Mouse (Mus musculus): ENCODE data around the gene Opn3.

Gene Opn3

GRCm38 (mm10) chr1:175692246-175692996 lies at the start of gene Opn3, which contains the start of gene Chml:
TSS of gene Opn3 (minus strand) at chr1:175692776.
TSS of gene Chml (minus strand) at chr1:175692901.
- in situ Hi-C loops (cut with MboI; ENCODE audit: low pct_unique_long_range_greater_than_20kb in 1 of 2, low sequenced_read_pairs in 2 of 2, unreplicated experiment in 1 of 2): no loop called here

- in situ Hi-C loops (cut with MboI; ENCODE audit: low pct_unique_long_range_greater_than_20kb in 1 of 2, low sequenced_read_pairs in 2 of 2, unreplicated experiment in 1 of 2): no loop called here
These were observed 33.2 kb upstream of the Opn3 start for GRCm38 (mm10) chr1:175725771-175726170.

- in situ Hi-C loops (cut with MboI; ENCODE audit: low pct_unique_long_range_greater_than_20kb in 1 of 2, low sequenced_read_pairs in 2 of 2, unreplicated experiment in 1 of 2): no loop called here
These were observed 24.3 kb upstream of the Opn3 start for GRCm38 (mm10) chr1:175716832-175717231.

GRCm38 (mm10) chr1:175712338-175712909 lies 19.8 kb upstream of the Opn3 start:
- in situ Hi-C loops (cut with MboI; ENCODE audit: low pct_unique_long_range_greater_than_20kb in 1 of 2, low sequenced_read_pairs in 2 of 2, unreplicated experiment in 1 of 2): no loop called here

GRCm38 (mm10) chr1:175708013-175708412 lies 15.4 kb upstream of the Opn3 start:
- in situ Hi-C loops (cut with MboI; ENCODE audit: low pct_unique_long_range_greater_than_20kb in 1 of 2, low sequenced_read_pairs in 2 of 2, unreplicated experiment in 1 of 2): no loop called here

- in situ Hi-C loops (cut with MboI; ENCODE audit: low pct_unique_long_range_greater_than_20kb in 1 of 2, low sequenced_read_pairs in 2 of 2, unreplicated experiment in 1 of 2): no loop called here
These were observed 15.0 kb upstream of the Opn3 start for GRCm38 (mm10) chr1:175707599-175707998.

GRCm38 (mm10) chr1:175701145-175701544 lies 8.6 kb upstream of the Opn3 start:
- in situ Hi-C loops (cut with MboI; ENCODE audit: low pct_unique_long_range_greater_than_20kb in 1 of 2, low sequenced_read_pairs in 2 of 2, unreplicated experiment in 1 of 2): no loop called here

GRCm38 (mm10) chr1:175699796-175700195 lies 7.2 kb upstream of the Opn3 start:
- in situ Hi-C loops (cut with MboI; ENCODE audit: low pct_unique_long_range_greater_than_20kb in 1 of 2, low sequenced_read_pairs in 2 of 2, unreplicated experiment in 1 of 2): no loop called here

- in situ Hi-C loops (cut with MboI; ENCODE audit: low pct_unique_long_range_greater_than_20kb in 1 of 2, low sequenced_read_pairs in 2 of 2, unreplicated experiment in 1 of 2): no loop called here
These were observed 6.8 kb upstream of the Opn3 start for GRCm38 (mm10) chr1:175699375-175699774.

- in situ Hi-C loops (cut with MboI; ENCODE audit: low pct_unique_long_range_greater_than_20kb in 1 of 2, low sequenced_read_pairs in 2 of 2, unreplicated experiment in 1 of 2): no loop called here
These were observed 5.7 kb upstream of the Opn3 start, which contains the start of gene Wdr64 for GRCm38 (mm10) chr1:175698293-175698692. TSS of gene Wdr64 (plus strand) at chr1:175698593.

- in situ Hi-C loops (cut with MboI; ENCODE audit: low pct_unique_long_range_greater_than_20kb in 1 of 2, low sequenced_read_pairs in 2 of 2, unreplicated experiment in 1 of 2): no loop called here
These were observed 919 bp upstream of the Opn3 start for GRCm38 (mm10) chr1:175693429-175693960.

GRCm38 (mm10) chr1:175692997-175693361 lies 403 bp upstream of the Opn3 start:
- in situ Hi-C loops (cut with MboI; ENCODE audit: low pct_unique_long_range_greater_than_20kb in 1 of 2, low sequenced_read_pairs in 2 of 2, unreplicated experiment in 1 of 2): no loop called here

- in situ Hi-C loops (cut with MboI; ENCODE audit: low pct_unique_long_range_greater_than_20kb in 1 of 2, low sequenced_read_pairs in 2 of 2, unreplicated experiment in 1 of 2): no loop called here
These were observed 810 bp downstream of the Opn3 start for GRCm38 (mm10) chr1:175691686-175692245.

- in situ Hi-C loops (cut with MboI; ENCODE audit: low pct_unique_long_range_greater_than_20kb in 1 of 2, low sequenced_read_pairs in 2 of 2, unreplicated experiment in 1 of 2): no loop called here
These were observed 11.6 kb downstream of the Opn3 start for GRCm38 (mm10) chr1:175680995-175681394.

GRCm38 (mm10) chr1:175677459-175677858 lies 15.1 kb downstream of the Opn3 start:
- in situ Hi-C loops (cut with MboI; ENCODE audit: low pct_unique_long_range_greater_than_20kb in 1 of 2, low sequenced_read_pairs in 2 of 2, unreplicated experiment in 1 of 2): no loop called here

GRCm38 (mm10) chr1:175675116-175675515 lies 17.5 kb downstream of the Opn3 start:
- in situ Hi-C loops (cut with MboI; ENCODE audit: low pct_unique_long_range_greater_than_20kb in 1 of 2, low sequenced_read_pairs in 2 of 2, unreplicated experiment in 1 of 2): no loop called here

- in situ Hi-C loops (cut with MboI; ENCODE audit: low pct_unique_long_range_greater_than_20kb in 1 of 2, low sequenced_read_pairs in 2 of 2, unreplicated experiment in 1 of 2): no loop called here
These were observed 18.8 kb downstream of the Opn3 start for GRCm38 (mm10) chr1:175673563-175674325.

- in situ Hi-C loops (cut with MboI; ENCODE audit: low pct_unique_long_range_greater_than_20kb in 1 of 2, low sequenced_read_pairs in 2 of 2, unreplicated experiment in 1 of 2): no loop called here
These were observed 20.9 kb downstream of the Opn3 start for GRCm38 (mm10) chr1:175671626-175672025.

GRCm38 (mm10) chr1:175670042-175670441 lies 22.5 kb downstream of the Opn3 start:
- in situ Hi-C loops (cut with MboI; ENCODE audit: low pct_unique_long_range_greater_than_20kb in 1 of 2, low sequenced_read_pairs in 2 of 2, unreplicated experiment in 1 of 2): no loop called here

Data from mouse embryonic stem cell (cell line).